Mouse (Mus musculus) 3134 (cell line): Measurements from ENCODE around the gene Piwil4.
A peak's percentile ranks its signal among the peaks of the same experiment; 100 is the strongest.

Experiments used
- DNase-seq: peaks from one replicate; pipeline ENCODE4 v3.0.0-alpha.2; 2011; ENCODE audit warnings: low spot score; ENCODE audit not compliant: insufficient read length; ENCODE audit errors: extremely low read depth

Gene Piwil4

DNA sequence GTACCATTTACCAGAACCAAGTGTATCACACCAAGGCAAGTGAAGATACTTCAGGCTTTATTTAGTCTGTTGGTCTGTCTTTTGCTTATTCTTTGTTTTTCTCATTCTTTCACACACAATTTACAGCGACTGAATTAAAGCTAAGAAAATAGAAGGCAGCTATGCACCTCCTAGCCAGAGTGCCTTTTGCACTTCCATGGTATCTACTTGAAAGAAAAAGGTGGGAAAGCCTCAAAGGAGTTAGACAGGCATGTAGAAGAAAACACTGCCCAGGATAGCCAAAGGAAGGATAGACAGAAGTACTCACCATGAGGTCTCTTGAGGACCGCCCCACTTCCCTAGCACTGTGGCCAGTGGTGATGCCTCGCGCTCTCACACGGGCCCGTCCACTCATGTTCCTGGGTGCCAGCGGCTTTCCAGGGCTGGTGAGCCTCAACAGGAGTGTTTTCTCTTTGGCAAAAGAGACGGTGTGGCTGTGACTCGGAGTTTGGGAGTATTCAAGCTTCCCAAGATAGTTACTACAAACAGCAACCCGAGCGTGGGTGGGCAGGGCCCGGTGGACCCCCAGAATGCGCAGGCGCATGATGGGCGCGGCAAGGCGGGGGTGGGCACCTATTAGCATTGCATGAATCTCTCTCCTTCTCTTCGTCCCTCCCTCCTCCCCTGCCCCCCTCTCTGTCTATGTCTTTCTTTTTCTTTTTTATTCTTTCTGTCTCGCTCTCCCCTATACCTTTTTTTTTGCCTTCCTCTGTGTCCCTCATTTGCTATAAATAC is at the start of gene Piwil4:
TSS of gene Piwil4 (minus strand) at position 583 of the 774 bp plus-strand sequence.
- DNase-seq: no peak

DNA sequence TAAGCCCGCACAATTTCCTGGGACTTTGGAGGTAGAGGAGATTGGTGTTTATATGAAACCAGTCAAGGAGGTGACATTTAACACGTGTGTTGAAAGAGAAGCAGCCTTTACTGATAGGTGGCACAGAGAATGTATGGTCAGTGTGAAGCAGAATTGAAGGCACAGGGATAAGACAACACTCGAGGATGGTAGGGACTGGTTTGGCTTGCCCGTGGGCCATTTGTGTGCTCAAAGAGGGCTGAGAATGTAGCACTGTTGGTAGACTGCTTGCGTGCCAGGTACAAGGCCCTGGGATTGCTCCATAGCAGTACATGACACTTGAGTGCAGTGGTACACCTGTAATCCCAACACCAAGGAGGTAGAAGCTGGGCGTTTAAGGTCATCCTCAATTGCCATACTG is 46.8 kb upstream of the Piwil4 start:
- DNase-seq: no peak

DNA sequence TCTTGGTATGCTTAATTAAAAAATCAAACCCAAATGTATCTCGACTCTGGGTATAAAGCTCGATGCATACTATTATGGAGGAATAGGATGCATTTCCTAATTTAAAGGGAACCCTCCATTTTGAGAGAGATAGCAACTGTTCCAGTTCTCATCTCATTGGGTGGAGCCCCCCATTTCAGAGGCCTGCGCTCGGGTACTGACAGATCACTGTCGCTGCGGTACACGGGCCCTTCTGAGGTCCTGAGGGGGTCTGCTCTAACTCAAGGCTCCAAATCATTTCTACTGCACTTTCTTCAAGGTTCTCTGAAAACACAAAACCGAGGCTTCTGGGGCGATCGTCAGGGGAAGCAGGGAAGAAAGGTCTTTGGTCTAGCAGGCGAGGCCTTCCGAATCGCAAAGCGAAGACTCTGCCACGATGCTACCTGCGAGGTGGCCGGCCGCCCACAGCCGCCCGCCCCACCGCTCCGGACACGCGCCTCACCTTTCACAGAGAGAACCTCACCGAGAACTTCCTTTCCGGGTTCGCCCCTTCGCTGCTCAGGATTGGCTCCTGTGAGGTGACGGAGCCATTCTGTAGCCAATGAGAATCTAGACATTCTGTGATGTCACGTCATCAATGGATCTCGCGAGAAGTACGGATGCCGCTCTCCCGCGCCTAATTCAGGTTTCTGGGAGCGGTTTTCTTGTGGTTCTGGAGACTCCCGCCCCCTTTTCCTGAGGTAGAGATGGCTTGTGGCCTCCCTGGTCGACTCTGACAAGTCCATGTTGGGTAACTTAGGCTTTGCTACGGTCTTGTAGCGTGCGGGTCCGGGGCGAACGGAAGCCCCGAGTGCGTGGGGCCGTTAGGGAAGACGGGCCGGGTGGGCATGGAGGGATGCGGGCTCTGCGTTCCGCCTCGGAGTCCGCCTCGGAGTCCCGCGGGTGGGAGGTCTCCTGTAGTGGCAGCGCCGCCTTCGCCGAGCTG is 43.8 kb upstream of the Piwil4 start, which contains the start of the genes Mre11a and Ankrd49:
TSS of gene Mre11a (plus strand) at position 616 of the 964 bp plus-strand sequence.
TSS of gene Ankrd49 (minus strand) at position 818 of the 964 bp plus-strand sequence.
- peak; percentile 88 for DNase-seq

DNA sequence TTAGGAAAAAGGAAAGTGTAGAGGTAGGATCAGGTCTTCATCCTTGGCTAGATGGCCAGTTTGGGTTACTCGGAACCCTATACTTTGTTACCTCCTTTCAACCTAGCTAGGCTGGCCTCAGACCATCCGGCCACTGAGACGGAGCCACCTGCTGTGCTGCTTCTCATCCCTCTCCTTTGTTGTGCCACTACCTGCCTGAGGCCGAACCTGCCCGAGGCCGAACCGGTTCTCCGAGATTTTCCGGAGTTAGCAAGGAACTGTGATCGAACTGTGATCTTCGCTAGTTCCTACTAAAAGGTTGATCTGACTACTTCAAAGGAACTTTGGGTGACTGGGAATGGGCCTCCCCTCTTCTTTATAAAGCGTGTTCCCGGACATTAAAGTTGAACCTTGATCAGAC is 37.8 kb upstream of the Piwil4 start:
- DNase-seq: no peak

DNA sequence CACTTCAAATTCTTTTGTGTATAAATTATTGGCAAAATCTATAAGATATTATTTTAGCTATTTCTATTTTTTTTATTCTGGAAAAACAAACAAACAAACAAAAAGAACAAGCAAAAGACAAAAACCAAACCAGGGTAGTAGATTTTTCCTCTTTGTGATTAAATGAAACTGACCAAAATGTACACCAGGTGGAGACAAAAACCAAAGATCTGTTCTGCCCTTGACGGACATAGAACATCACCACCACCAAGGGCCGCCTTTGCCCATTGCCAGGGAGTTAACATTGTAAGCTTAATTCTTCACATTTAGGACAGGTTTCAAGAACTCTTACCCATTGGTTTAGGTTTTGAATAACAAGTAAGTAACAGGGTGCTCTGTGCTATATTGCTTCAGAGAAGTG is 33.3 kb upstream of the Piwil4 start:
- DNase-seq: no peak

DNA sequence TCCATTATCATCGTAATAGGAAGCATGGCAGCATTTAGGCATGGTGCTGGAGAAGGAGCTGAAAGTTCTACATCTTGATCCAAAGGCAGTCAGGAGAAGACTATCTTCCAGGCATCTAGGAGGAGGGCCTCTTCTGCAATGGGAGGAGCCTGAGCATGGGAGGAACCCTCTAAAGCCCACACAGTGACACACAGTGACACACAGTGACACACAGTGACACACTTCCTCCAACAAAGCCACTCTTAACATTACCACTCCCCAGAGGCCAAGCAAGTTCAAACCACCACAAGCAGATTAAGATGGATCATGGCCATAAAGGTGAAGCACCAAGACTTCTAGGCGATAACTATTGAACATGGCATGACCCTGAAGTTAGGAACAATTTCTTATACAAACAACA is 31.5 kb upstream of the Piwil4 start:
- DNase-seq: no peak

DNA sequence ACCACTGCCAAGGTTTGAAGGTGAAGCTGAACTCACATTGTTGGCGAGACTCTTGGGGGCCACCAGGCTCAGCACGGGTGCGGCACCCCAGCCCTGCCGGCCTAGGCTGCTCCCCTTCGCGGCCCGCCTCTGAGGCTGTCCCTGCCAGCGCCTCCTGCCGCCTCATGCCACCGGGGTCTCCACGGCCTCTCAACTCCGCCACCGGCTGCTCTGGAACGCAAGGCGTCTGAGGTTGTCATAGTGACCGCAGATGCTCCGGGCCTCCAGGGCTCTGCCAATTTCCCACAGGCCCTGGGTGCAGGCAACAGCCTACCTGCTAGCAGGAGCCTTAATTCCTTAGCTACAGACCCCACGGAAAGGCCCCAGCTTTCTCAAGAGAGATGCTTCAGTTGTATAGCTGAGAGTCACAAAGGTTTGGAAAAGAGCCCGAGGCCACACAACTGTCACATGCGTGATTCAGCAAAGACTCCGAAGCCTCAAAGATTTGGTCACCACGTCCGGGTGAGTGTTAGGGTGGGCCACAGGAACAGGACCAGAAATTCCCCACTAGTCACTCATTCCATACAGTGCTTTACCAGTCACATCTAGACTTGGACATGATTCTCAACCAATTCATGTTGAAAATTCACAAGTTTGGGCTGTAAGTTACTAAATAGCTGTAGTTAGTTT is 30.4 kb upstream of the Piwil4 start, which contains the start of gene 1700012B09Rik:
TSS of gene 1700012B09Rik (minus strand) at position 228 of the 669 bp plus-strand sequence.
- DNase-seq: no peak

DNA sequence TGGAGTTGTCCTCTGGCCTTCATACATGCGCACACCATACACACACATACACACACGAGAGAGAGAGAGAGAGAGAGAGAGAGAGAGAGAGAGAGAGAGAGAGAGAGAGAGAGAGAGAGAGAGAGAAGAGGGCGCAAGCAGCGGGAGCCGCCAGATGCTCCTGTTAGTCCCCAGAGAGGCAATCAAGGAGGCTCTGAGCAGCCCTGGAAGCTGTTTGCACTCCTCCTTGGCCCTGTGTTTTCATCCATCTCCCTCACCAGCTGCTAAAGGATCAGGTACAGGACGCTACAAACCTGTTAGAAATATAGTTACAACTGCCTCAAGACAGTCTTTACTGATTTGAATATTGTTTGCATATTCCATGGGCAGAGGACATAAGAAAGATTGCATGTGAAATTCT is 29.3 kb upstream of the Piwil4 start:
- DNase-seq: no peak

DNA sequence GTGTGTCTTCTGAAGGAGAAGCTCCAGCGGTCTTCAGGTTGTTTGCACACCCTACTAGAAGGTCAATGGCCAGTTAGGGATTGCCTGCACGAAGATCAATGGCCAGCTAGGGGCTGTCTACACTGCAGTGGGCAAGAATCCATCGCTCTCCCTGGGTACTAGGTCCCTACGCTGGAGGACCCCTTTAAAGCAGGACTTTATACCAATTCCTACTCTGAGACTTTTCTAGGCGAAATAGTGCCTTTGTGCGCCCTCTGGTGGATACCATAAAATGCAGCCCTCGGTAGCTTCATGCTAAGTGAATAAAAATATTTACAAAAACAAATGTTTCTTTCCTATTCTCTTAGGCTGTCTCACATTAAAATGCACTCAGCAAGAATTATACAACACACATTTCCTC is 24.2 kb upstream of the Piwil4 start:
- no peak for DNase-seq

DNA sequence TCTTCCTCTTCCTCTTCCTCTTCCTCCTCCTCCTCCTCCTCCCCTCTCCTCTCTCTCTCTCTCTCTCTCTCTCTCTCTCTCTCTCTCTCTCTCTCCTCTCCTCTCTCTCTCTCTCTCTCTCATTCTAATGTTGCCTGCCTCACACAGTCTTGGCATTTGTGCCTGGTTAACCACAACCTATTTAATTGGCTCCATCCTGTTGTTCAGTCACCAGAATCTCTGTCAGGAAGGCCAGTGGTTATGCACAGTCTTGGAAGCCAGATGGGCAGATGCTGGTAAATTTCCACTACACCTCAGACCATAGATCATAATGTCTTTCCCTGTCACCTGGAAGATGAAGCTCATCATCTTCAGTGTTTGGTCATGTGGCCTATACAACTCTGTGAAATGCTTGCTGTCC is 18.7 kb upstream of the Piwil4 start:
- peak; percentile 47 for DNase-seq

DNA sequence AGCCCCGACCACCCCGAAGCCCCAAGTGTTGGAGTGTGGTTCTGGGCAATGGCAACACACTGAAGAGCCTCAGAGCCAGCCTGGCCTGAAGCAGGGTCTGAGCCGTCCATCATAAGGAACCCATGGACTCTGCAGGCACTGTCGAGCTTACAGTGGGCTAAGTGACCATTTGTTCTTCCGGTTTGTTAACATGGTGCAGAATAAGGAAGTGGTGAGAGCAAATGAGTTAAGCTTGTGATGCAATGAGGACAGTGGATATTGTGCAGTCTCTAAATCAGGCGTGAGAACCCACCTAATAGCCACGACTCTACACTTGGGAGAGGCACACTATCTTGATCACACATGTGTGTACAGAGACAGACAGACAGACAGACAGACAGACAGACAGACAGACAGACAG is 18.1 kb upstream of the Piwil4 start:
- no peak for DNase-seq

DNA sequence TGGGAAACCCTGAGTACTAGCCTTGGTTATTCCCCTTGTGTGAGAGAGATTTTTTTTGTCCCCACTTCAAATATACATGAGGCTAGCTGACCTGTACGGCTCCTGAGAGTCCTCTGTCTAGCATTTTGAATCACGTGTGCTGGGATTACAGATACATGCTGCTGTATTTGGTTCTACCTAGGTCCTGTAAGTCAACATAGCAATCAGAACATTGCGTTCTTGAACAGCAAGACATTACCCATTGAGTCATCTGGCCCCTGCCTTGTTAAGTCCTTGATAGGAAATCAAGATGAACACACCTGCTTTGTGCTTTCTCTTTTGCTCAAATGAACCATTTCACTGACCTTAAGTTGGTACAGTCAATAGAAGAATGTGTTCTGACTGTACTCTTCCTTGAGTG is 13.9 kb upstream of the Piwil4 start:
- DNase-seq: no peak

DNA sequence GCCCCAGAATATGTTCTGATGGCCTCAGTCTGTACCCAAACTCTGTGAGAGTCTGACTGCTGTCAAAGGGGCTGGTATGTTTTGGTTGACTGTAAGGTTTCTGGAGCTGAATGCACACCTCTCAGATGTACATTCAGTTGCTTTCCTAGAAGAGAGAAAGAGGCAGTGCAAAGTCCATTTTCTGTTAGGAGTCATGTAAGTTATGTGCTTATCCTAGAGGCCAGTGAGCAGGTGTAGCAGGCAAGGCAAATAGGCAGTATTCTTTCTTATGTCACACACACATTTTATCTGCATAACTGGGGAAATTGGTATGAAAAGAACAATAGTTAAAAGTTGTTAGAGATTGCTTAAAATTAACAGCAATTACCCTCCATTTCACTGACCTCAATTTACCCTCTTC is 13.4 kb upstream of the Piwil4 start:
- no peak for DNase-seq

DNA sequence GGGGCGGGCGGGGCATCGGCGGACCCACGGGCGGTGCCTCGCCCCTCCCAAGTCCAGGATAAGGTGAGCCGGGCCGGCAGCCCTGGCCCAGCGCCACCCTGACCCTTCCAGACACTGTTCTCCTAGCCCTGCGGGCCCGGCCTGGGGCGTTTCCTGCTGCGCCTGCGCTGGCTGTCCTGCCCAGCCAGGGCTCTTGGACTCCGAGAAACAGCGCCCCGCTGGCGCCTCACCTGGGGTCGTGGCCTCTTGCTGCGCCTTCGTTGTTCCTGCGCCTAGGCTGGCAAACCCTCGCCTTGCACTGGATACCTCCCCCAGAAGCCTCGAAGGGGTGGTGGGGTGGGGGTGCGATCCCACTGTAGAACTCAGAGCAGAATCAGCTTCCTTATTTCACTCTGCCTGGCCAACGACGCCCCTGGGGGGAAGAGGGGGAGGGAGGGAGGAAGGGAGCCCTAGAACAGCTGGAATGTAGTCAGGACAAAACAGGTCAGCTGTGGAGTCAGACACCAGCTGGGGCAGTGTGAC is 11.5 kb upstream of the Piwil4 start, which contains the start of gene Fut4:
TSS of gene Fut4 (minus strand) at position 393 of the 522 bp plus-strand sequence.
- no peak for DNase-seq

DNA sequence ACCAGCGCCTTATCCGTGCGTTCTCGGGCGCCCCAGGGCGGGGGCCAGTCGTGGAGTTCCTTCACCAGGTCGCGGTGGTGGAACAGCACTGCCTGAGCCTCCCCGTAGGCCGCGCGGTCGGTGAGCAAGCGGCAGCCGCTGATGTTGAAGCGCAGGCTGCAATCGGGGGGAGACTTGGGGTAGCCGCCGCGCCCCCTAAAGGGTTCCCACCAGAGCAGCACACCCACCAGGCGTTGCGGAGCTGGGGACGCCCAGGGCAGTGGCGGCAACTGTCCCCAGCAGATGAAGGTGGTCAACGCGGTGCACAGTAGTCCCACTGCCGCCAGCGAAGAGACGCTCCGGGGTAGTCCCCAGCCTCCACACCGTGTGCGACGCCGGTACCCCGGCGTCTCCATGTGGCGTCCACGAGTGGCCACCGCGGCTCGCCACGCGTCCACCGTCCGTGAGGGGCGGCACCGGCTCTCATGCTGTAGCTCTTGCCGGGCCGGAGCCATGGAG is 11.0 kb upstream of the Piwil4 start:
- DNase-seq: no peak

DNA sequence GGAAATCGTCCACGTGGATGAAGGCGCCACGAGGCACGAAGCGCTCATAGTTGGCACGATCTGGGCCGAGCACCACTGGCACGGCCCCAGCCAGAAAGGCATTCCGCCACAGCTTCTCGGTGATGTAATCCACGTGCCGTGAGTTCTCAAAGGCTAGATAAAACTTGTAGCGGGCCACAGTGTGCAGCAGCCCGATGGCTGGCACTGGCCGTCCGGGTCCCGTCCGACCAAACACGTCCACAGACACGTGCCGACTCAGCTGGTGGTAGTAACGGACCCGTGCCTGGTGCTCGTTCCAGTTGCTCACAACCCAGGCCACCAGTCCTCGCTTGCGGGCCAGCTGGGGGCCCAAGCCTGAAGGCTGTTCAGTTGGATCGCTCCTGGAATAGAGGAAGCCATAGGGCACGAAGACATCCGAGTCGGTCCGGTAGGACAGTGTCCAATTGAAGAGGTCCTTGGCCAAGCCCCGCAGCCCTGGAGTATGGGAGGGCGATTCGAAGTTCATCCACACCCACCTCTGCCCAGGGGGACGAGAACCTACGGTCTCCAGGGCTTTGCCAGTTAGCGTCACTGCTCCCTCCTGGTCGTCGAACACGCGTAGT is 10.5 kb upstream of the Piwil4 start:
- no peak for DNase-seq

DNA sequence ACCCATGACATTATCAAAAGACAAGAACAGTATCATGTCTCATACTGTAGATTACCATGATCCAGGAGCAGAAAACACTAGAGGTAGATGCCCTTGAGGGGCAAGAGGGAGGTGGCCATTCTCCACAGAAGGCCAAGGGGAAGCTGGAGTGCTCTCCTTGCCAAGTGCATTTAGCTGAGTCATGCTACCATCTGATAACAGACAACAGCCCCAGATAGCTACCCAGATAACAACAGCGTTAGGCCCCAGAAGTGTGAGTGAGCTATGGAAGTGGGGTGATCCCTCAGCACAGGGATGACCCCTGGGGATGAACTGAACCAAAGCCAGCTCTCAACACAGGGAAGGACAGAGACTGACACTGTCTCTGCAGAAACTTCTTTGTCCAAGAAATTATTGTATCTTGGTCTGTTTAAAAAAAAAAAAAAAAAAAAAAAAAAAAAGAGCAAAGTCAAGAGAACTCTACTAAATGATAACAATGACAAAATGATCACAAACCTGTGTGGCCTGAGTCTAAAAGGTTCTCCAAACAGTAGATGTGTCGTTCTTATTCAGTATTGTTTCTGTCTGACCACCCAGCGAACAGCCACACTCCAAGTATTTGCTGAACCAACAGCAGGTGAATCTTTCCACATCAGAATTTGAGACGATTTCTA is 909 bp downstream of the Piwil4 start:
- no peak for DNase-seq

DNA sequence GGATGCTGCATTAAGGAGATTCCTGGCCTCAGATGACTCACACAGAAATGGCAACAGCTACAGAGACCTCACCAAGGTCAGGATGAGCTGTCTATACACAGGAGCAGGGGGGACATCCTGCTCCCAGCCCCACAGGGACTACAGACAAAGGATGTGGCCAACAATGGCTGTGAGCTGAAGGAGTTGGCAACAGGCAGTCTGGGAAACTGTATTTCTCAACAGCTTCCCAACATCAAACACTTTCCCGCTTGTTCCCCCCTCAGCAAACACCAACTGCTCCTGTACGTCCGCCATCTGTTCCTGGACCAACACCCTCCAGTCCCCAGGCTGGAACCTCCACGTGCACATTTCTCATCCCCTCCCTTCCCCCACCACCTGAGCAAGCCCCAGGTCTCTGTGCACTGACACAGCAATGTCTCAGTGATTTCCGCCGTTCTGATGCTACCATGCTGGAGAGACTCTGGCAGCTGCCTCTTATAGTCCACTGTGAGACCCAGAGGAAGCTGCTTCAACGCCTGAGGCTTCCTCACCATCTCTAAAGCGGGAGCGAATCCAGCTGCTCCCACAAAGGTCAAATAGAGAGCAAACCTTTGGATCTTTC is 9.5 kb downstream of the Piwil4 start:
- no peak for DNase-seq

DNA sequence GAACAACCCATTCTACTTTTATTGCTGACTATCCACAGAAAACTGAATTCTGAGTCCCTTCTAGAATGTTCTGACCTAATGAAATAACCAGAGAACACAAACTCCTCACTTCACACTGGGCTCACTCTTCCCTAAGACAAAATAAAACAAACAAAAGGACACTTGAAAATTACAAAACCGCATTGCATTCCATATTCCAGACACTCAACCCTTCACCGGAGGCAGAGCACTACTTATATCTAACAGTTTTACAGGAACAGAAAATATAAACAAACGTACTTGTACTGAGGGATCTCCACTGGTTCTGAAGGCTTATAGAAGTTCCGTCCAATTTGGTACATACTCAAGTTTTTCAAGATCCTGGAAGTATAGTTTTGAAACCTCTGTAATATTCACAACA is 12.2 kb downstream of the Piwil4 start:
- DNase-seq: no peak
